Mouse (Mus musculus): ENCODE results near the gene Usp10.
A peak's percentile ranks its signal among the peaks of the same experiment; 100 is the strongest.

The Usp10 gene

GRCm38 (mm10) chr8:119958076-119958475 lies 47.9 kb downstream of the Usp10 start:
- Histone ChIP-seq H3K27me3 (ENCODE audit: control insufficient read depth, insufficient read depth, low read length, poor library complexity, severe bottlenecking) (no peaks in the 10 kb centered on the region), H3K36me3 (ENCODE audit: control insufficient read depth, insufficient read depth, low read length, poor library complexity, severe bottlenecking) (peaks cover 15% of the 10 kb centered on the region)
- no peak for DNase-seq (ENCODE audit: low read depth, low spot score)

GRCm38 (mm10) chr8:119960531-119961104 lies 50.5 kb downstream of the Usp10 start:
- H3K36me3 ChIP-seq (ENCODE audit: control insufficient read depth, insufficient read depth, low read length, poor library complexity, severe bottlenecking) = peaks cover 10% of the 10 kb centered on the region; the same call in 1 of the 2 replicates
- no peak for DNase-seq (ENCODE audit: low read depth, low spot score)
- no peaks in the 10 kb centered on the region for H3K27me3 ChIP-seq (ENCODE audit: control insufficient read depth, insufficient read depth, low read length, poor library complexity, severe bottlenecking)

GRCm38 (mm10) chr8:119964859-119965258 lies 54.7 kb downstream of the Usp10 start:
- no peak for DNase-seq (ENCODE audit: low read depth, low spot score)
- Histone ChIP-seq H3K27me3 (ENCODE audit: control insufficient read depth, insufficient read depth, low read length, poor library complexity, severe bottlenecking) (no peaks in the 10 kb centered on the region), H3K36me3 (ENCODE audit: control insufficient read depth, insufficient read depth, low read length, poor library complexity, severe bottlenecking) (no peaks in the 10 kb centered on the region)

GRCm38 (mm10) chr8:119967435-119967834 lies 57.3 kb downstream of the Usp10 start:
- H3K36me3 ChIP-seq (ENCODE audit: control insufficient read depth, insufficient read depth, low read length, poor library complexity, severe bottlenecking) = no peaks in the 10 kb centered on the region
- no peaks in the 10 kb centered on the region for H3K27me3 ChIP-seq (ENCODE audit: control insufficient read depth, insufficient read depth, low read length, poor library complexity, severe bottlenecking)
- no peak for DNase-seq (ENCODE audit: low read depth, low spot score)

- Histone ChIP-seq H3K27me3 (ENCODE audit: control insufficient read depth, insufficient read depth, low read length, poor library complexity, severe bottlenecking) (no peaks in the 10 kb centered on the region), H3K36me3 (ENCODE audit: control insufficient read depth, insufficient read depth, low read length, poor library complexity, severe bottlenecking) (no peaks in the 10 kb centered on the region)
- DNase-seq (ENCODE audit: low read depth, low spot score) = no peak
These were observed 60.0 kb downstream of the Usp10 start for GRCm38 (mm10) chr8:119970169-119970568.

- H3K36me3 ChIP-seq (ENCODE audit: control insufficient read depth, insufficient read depth, low read length, poor library complexity, severe bottlenecking) = no peaks in the 10 kb centered on the region
- no peaks in the 10 kb centered on the region for H3K27me3 ChIP-seq (ENCODE audit: control insufficient read depth, insufficient read depth, low read length, poor library complexity, severe bottlenecking)
- DNase-seq (ENCODE audit: low read depth, low spot score) = no peak
These were observed 62.4 kb downstream of the Usp10 start for GRCm38 (mm10) chr8:119972558-119972957.

GRCm38 (mm10) chr8:119978770-119979381 lies 68.7 kb downstream of the Usp10 start:
- peak; percentile 36 for DNase-seq (ENCODE audit: low read depth, low spot score)
- no peaks in the 10 kb centered on the region for H3K36me3 ChIP-seq (ENCODE audit: control insufficient read depth, insufficient read depth, low read length, poor library complexity, severe bottlenecking)
- no peaks in the 10 kb centered on the region for H3K27me3 ChIP-seq (ENCODE audit: control insufficient read depth, insufficient read depth, low read length, poor library complexity, severe bottlenecking)

- no peaks in the 10 kb centered on the region for H3K27me3 ChIP-seq (ENCODE audit: control insufficient read depth, insufficient read depth, low read length, poor library complexity, severe bottlenecking)
- DNase-seq (ENCODE audit: low read depth, low spot score) = no peak
- no peaks in the 10 kb centered on the region for H3K36me3 ChIP-seq (ENCODE audit: control insufficient read depth, insufficient read depth, low read length, poor library complexity, severe bottlenecking)
These were observed 71.1 kb downstream of the Usp10 start for GRCm38 (mm10) chr8:119981253-119981652.

GRCm38 (mm10) chr8:119984085-119984484 lies 73.9 kb downstream of the Usp10 start:
- H3K36me3 ChIP-seq (ENCODE audit: control insufficient read depth, insufficient read depth, low read length, poor library complexity, severe bottlenecking) = no peaks in the 10 kb centered on the region
- H3K27me3 ChIP-seq (ENCODE audit: control insufficient read depth, insufficient read depth, low read length, poor library complexity, severe bottlenecking) = no peaks in the 10 kb centered on the region
- peak; percentile 29 for DNase-seq (ENCODE audit: low read depth, low spot score)

GRCm38 (mm10) chr8:119986174-119986573 lies 76.0 kb downstream of the Usp10 start:
- Histone ChIP-seq H3K36me3 (ENCODE audit: control insufficient read depth, insufficient read depth, low read length, poor library complexity, severe bottlenecking) (no peaks in the 10 kb centered on the region), H3K27me3 (ENCODE audit: control insufficient read depth, insufficient read depth, low read length, poor library complexity, severe bottlenecking) (no peaks in the 10 kb centered on the region)
- DNase-seq (ENCODE audit: low read depth, low spot score) = no peak

- no peak for DNase-seq (ENCODE audit: low read depth, low spot score)
- H3K27me3 ChIP-seq (ENCODE audit: control insufficient read depth, insufficient read depth, low read length, poor library complexity, severe bottlenecking) = no peaks in the 10 kb centered on the region
- no peaks in the 10 kb centered on the region for H3K36me3 ChIP-seq (ENCODE audit: control insufficient read depth, insufficient read depth, low read length, poor library complexity, severe bottlenecking)
These were observed 77.9 kb downstream of the Usp10 start for GRCm38 (mm10) chr8:119988087-119988486.

- Histone ChIP-seq H3K27me3 (ENCODE audit: control insufficient read depth, insufficient read depth, low read length, poor library complexity, severe bottlenecking) (no peaks in the 10 kb centered on the region), H3K36me3 (ENCODE audit: control insufficient read depth, insufficient read depth, low read length, poor library complexity, severe bottlenecking) (no peaks in the 10 kb centered on the region)
- peak; percentile 27 for DNase-seq (ENCODE audit: low read depth, low spot score)
These were observed 82.1 kb downstream of the Usp10 start, which contains the start of gene Crispld2 for GRCm38 (mm10) chr8:119992249-119992648. Gene Crispld2 (plus strand): TSS chr8:119992438.

GRCm38 (mm10) chr8:119994114-119994513 lies 84.0 kb downstream of the Usp10 start:
- Histone ChIP-seq H3K36me3 (ENCODE audit: control insufficient read depth, insufficient read depth, low read length, poor library complexity, severe bottlenecking) (no peaks in the 10 kb centered on the region), H3K27me3 (ENCODE audit: control insufficient read depth, insufficient read depth, low read length, poor library complexity, severe bottlenecking) (no peaks in the 10 kb centered on the region)
- no peak for DNase-seq (ENCODE audit: low read depth, low spot score)

GRCm38 (mm10) chr8:119994556-119994955 lies 84.4 kb downstream of the Usp10 start:
- Histone ChIP-seq H3K27me3 (ENCODE audit: control insufficient read depth, insufficient read depth, low read length, poor library complexity, severe bottlenecking) (no peaks in the 10 kb centered on the region), H3K36me3 (ENCODE audit: control insufficient read depth, insufficient read depth, low read length, poor library complexity, severe bottlenecking) (no peaks in the 10 kb centered on the region)
- DNase-seq (ENCODE audit: low read depth, low spot score) = no peak

GRCm38 (mm10) chr8:119997266-119997665 lies 87.1 kb downstream of the Usp10 start:
- Histone ChIP-seq H3K36me3 (ENCODE audit: control insufficient read depth, insufficient read depth, low read length, poor library complexity, severe bottlenecking) (no peaks in the 10 kb centered on the region), H3K27me3 (ENCODE audit: control insufficient read depth, insufficient read depth, low read length, poor library complexity, severe bottlenecking) (no peaks in the 10 kb centered on the region)
- no peak for DNase-seq (ENCODE audit: low read depth, low spot score)

- Histone ChIP-seq H3K36me3 (ENCODE audit: control insufficient read depth, insufficient read depth, low read length, poor library complexity, severe bottlenecking) (no peaks in the 10 kb centered on the region), H3K27me3 (ENCODE audit: control insufficient read depth, insufficient read depth, low read length, poor library complexity, severe bottlenecking) (no peaks in the 10 kb centered on the region)
- DNase-seq (ENCODE audit: low read depth, low spot score) = no peak
These were observed 90.3 kb downstream of the Usp10 start for GRCm38 (mm10) chr8:120000461-120000860.
